Mouse (Mus musculus): ENCODE measurements at regions not wholly inside any gene's neighbourhood (a gene's known extent, or its start where the extent isn't known, plus 50 kb on each side); places are given as distances from the start of the nearest gene placed in this dataset.

GRCm38 (mm10) chr7:66490073-66490472, 62.8 kb upstream of the Aldh1a3 start:
- TF ChIP-seq CTCF (IDR thresholded peaks at IDR 0.05; ENCODE audit: extremely low read depth, insufficient read length, insufficient replicate concordance, low read depth, low read length): no peak
- no peak for TF ChIP-seq POLR2A (IDR thresholded peaks at IDR 0.05; ENCODE audit: low read depth, low read length)
